Mouse (Mus musculus) bone marrow macrophage, adult 2 months (primary cell): ENCODE results near the gene Ccdc151.

ENCODE experiments used
- CTCF ChIP-seq: IDR thresholded peaks from 2 replicates; pipeline ENCODE4 v1.5.1; 2012; ENCODE audit warnings: low read depth, mild to moderate bottlenecking, low read length, moderate library complexity
- POLR2A ChIP-seq: IDR thresholded peaks from 2 replicates; pipeline ENCODE4 v1.6.1; 2012; ENCODE audit warnings: mild to moderate bottlenecking, low read depth, low read length, borderline replicate concordance

- TF ChIP-seq CTCF (no peak), POLR2A (no peak)
Measured at GRCm38 (mm10) chr9:21963417-21963816, 39.0 kb downstream of the Ccdc151 start, which contains the start of gene Epor.
